Mouse (Mus musculus) hindbrain, postnatal 0 days (tissue): ENCODE measurements around the gene Pdxp. TPM values are rescaled to one million over a fixed set of nuclear protein-coding genes. Genes with fewer than 3 reads are reported as not detected.

Experiments used
- ATAC-seq: fragments of 200-750 bp; cut with Nextera tagmentation; 2 replicates; pipeline ENCODE4 v1.8.0; 2017; ENCODE audit warnings: mild to moderate bottlenecking, moderate TSS enrichment, moderate library complexity
- DNase-seq: peaks from one replicate; pipeline ENCODE4 v3.0.0-alpha.2; 2015; ENCODE audit warnings: low spot score
- H3K27ac ChIP-seq: fragments of 300-500 bp; sonication (generic); 2 replicates; pipeline ENCODE4 v1.5.1; 2014; ENCODE audit warnings: mild to moderate bottlenecking
- H3K27me3 ChIP-seq: fragments of 300-500 bp; sonication (generic); 2 replicates; pipeline ENCODE4 v1.6.1; 2014; ENCODE audit warnings: low read length, mixed read lengths; ENCODE audit not compliant: insufficient read depth
- H3K36me3 ChIP-seq: fragments of 300-500 bp; sonication (generic); 2 replicates; pipeline ENCODE4 v1.6.1; 2014; ENCODE audit warnings: low read length, mixed read lengths; ENCODE audit not compliant: insufficient read depth
- H3K4me1 ChIP-seq: fragments of 300-500 bp; sonication (generic); 2 replicates; pipeline ENCODE4 v1.6.1; 2014; ENCODE audit warnings: antibody characterized with exemption, low read length, mixed read lengths; ENCODE audit not compliant: insufficient read depth
- H3K4me2 ChIP-seq: fragments of 300-500 bp; sonication (generic); 2 replicates; pipeline ENCODE4 v1.6.1; 2014; ENCODE audit warnings: low read depth, mild to moderate bottlenecking, low read length, moderate library complexity, mixed read lengths
- H3K4me3 ChIP-seq: fragments of 300-500 bp; sonication (generic); 2 replicates; pipeline ENCODE4 v1.5.1; 2014; ENCODE audit warnings: low read length
- H3K9ac ChIP-seq: fragments of 300-500 bp; sonication (generic); replicated peaks from 2 replicates; pipeline ENCODE4 v1.6.1; 2014; ENCODE audit warnings: mild to moderate bottlenecking, low read length, moderate library complexity, mixed read lengths
- H3K9me3 ChIP-seq: fragments of 300-500 bp; sonication (generic); 2 replicates; pipeline ENCODE4 v1.6.1; 2016; ENCODE audit warnings: low read length, mixed read lengths
- CTCF ChIP-seq: IDR thresholded peaks from 2 replicates; pipeline ENCODE4 v1.5.1; 2016; ENCODE audit warnings: antibody characterized with exemption, control low read depth, low read depth
- WGBS: fragments of 180-500 bp; shearing (Covaris S2); extraction: QIAGEN DNeasy Blood & Tissue Kit; methylation state at CpG from one replicate; pipeline ENCODE4 v1.1.7; 2014; 5-methylcytosine and 5-hydroxymethylcytosine counted together
- polyA plus RNA-seq: library from polyadenylated mRNA; unstranded; fragments of >200 nt; fragmentation: Nextera tagmentation; extraction: Ambion mirVana; gene quantifications from 2 replicates; pipeline ENCODE4 v1.2.1, GENCODE M21; 2015
- total RNA-seq: library from RNA; depleted of rRNA; stranded (reverse); fragments of >200 nt; gene quantifications from 2 replicates; pipeline ENCODE4 v1.2.3, GENCODE M21; 2014

Gene Pdxp
- total and polyA plus RNA-seq, 2 experiments from 2014 or later = 141 to 300 TPM

DNA sequence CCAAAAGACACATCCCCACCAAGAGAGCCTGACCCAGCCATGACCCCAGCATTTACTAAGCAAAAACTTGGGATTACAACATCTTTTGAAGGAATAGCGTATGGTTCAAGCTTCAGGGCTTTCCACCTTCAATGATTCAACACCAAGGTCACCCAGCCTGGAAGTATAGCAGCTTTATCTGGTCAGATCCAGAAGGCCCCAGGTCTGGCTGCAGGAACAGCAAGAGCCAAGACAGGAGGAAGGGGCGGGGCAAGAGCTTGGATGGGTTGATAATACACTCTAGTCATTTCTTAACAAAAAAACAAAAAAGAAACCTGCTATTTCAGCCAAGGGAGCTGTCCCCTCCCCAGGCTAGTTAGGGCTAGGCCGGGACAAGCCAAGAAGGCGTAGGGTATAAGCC, 16.2 kb upstream of the Pdxp start:
- ATAC-seq (no peak), DNase-seq (no peak)
- no peaks in the 10 kb centered on the region for H3K9me3 ChIP-seq
- peaks cover 10% of the 10 kb centered on the region; the same call in 1 of the 2 replicates for H3K36me3 ChIP-seq
- H3K9ac ChIP-seq = no peak overlapping the region
- TF ChIP-seq CTCF = no peak
- peaks cover 10% of the 10 kb centered on the region; the same call in 1 of the 2 replicates for H3K4me1 ChIP-seq
- no peak overlapping the region for H3K4me3 ChIP-seq
- 0 out of 2 replicates have a peak, but pooled peaks cover 3% of the 10 kb centered on the region for H3K27me3 ChIP-seq
- no peak overlapping the region for H3K4me2 ChIP-seq
- no peak overlapping the region for H3K27ac ChIP-seq
- WGBS = 93% methylated on average over 4 of the region's 4 CpGs

DNA sequence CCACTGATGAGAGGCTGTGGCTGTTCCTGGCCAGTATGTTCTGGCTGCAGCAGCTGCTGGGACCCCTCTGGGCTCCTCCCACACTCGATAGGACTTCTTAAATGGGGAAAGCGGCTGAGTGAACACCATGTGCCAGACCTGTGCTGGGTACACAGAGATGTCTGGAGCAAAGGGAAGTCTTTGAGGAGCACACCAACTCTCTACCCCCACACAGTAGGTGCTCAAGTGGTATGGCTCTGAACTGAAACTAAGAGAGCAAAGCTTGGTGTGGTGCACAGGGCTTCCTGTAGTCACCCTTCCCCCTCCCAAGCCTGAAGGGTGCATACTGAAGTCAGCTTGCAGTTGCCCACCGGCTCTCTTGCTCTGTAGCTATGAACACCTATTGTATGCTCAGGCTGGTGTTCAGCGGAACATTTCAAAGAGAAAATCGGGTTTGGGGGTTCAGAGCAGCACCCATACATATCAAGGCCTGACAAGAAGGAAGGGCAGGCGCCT, 15.2 kb upstream of the Pdxp start:
- Histone ChIP-seq H3K36me3 (no peaks in the 10 kb centered on the region), H3K4me1 (peaks cover 10% of the 10 kb centered on the region; the same call in 1 of the 2 replicates), H3K9me3 (no peaks in the 10 kb centered on the region), H3K4me3 (no peak overlapping the region), H3K27me3 (0 out of 2 replicates have a peak, but pooled peaks cover 3% of the 10 kb centered on the region), H3K27ac (no peak overlapping the region), H3K9ac (no peak overlapping the region), H3K4me2 (no peak overlapping the region)
- DNase-seq = no peak
- no peak for ATAC-seq
- 49% methylated on average over 6 of the region's 6 CpGs for WGBS
- no peak for TF ChIP-seq CTCF

DNA sequence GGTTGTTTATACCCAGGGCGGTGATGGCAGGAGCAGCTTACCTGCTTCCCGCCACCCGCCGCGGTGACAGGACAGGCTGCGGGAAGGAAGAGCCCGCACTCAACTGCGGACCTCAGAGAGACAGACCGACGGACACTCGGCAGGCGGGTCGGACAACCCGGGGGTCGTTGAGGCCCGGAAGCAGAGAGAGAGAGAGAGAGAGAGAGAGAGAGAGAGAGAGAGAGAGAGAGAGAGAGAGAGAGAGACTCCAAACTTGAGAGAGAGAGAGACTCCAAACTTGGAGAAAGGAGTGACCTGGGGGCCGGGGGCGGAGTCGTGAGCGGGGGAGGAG, 14.3 kb upstream of the Pdxp start, which contains the start of gene Gm49510:
Gm49510 (plus strand) TSS at position 259 of the 331 bp plus-strand sequence.
- no peaks in the 10 kb centered on the region for H3K36me3 ChIP-seq
- peak within 1 kb of the TSS; percentile 20; the same call in 1 of the 2 replicates for H3K27ac ChIP-seq
- peaks cover 10% of the 10 kb centered on the region; the same call in 1 of the 2 replicates for H3K4me1 ChIP-seq
- ATAC-seq (no peak), DNase-seq (no peak)
- H3K9ac ChIP-seq = peak within 1 kb of the TSS; percentile 37
- 3% methylated on average over 20 of the region's 20 CpGs for WGBS
- 0 out of 2 replicates have a peak, but pooled peaks cover 3% of the 10 kb centered on the region for H3K27me3 ChIP-seq
- H3K9me3 ChIP-seq = no peaks in the 10 kb centered on the region
- H3K4me2 ChIP-seq = peak within 1 kb of the TSS; percentile 67
- TF ChIP-seq CTCF = no peak
- peak within 1 kb of the TSS; percentile 39 for H3K4me3 ChIP-seq

DNA sequence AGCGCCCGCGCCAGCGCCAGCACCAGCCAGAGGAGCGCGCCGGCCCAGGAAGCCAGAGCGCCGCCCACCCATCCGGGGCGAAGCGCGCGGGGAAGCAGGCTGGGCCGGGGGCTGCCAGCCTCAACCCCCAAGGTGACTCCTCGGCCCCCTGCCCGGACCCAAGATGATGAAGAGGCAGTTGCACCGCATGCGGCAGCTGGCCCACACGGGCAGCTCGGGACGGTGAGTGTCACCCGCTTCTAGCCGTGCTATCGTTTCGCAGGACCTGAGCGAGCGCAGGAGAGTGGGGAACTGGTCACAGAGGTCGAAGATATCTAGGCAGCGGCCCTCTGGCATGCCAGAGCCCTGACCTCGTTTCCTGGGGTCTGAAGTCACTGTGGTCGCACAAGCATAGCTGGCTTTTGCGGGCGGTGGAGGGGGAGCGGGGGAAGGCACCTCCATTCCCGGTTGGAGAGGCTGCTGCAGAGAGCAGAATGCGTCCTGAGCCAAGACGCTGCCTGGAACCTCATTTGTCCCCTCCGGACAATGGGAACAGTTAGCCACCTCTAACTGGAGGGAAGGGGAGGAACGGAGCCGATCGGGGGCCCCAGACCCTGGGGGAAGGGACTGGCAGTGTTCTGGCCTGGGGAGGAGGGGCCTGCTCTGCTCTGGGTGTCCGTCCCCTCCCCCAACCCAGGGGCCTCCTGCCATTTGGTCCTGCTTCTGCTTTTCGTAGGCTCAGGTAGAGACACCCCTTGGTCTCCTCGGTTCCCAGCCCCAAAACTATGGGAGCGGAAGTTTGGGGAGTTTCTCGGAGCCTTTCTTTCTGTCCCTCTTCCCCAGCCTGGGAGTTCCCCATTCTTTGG, 13.8 kb upstream of the Pdxp start, which contains the start of gene Sh3bp1:
Sh3bp1 (plus strand) TSS at position 29 of the 845 bp plus-strand sequence.
- H3K4me3 ChIP-seq = peak within 1 kb of the TSS; percentile 39
- ATAC-seq = no peak
- peak; percentile 57 for DNase-seq
- H3K9ac ChIP-seq = peak within 1 kb of the TSS; percentile 37
- H3K36me3 ChIP-seq = no peaks in the 10 kb centered on the region
- WGBS = 2% methylated on average over 44 of the region's 47 CpGs
- H3K9me3 ChIP-seq = no peaks in the 10 kb centered on the region
- H3K27ac ChIP-seq = peak within 1 kb of the TSS; percentile 20; the same call in 1 of the 2 replicates
- 0 out of 2 replicates have a peak, but pooled peaks cover 3% of the 10 kb centered on the region for H3K27me3 ChIP-seq
- peaks cover 10% of the 10 kb centered on the region; the same call in 1 of the 2 replicates for H3K4me1 ChIP-seq
- no peak for TF ChIP-seq CTCF
- peak within 1 kb of the TSS; percentile 67 for H3K4me2 ChIP-seq

DNA sequence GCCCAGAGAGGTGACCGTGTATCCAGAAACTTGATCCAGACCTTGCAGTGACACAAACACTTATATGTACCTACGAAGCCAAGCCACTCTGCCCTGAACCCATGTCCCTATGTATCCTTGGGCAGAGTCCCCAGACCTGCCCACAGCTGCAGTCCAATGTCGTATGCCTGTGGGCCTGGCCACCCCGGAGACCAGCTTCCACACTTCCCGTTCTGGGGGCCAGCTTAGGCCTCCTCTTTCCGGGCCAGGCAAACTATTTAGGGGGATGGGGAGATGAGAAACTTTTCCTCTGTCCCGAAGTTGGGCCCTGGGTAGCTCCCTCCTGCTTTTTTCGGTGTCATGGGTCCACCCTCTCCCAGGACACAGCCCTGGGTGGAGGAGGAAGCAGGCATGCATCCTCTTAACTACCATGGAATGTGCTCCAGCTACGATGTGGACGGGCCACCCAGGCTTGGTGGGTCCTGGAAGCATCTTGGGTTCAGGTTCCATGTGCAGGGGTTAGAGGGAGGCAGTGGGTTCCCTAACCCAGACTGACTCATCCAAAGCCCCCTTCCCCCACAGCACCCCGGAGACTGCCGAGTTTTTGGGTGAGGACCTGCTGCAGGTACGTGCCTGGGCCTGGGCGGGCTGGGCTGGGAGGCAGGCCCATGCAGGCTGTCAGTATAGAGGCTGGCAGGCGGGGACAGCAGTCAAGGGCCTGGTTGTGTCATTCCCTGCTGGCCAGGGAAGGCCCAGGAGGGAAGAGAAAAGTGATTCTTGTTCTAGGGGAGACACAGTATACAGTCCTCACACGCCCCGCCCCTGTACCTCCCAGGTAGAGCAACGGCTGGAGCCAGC, 12.9 kb upstream of the Pdxp start:
- peaks cover 10% of the 10 kb centered on the region; the same call in 1 of the 2 replicates for H3K4me1 ChIP-seq
- 0 out of 2 replicates have a peak, but pooled peaks cover 3% of the 10 kb centered on the region for H3K27me3 ChIP-seq
- TF ChIP-seq CTCF = no peak
- peak overlapping the region; percentile 67 for H3K4me2 ChIP-seq
- ATAC-seq (no peak), DNase-seq (no peak)
- peak overlapping the region; percentile 39 for H3K4me3 ChIP-seq
- H3K27ac ChIP-seq = no peak overlapping the region
- H3K9ac ChIP-seq = peak overlapping the region; percentile 37; the same call in 1 of the 2 replicates
- no peaks in the 10 kb centered on the region for H3K9me3 ChIP-seq
- 35% methylated on average over 18 of the region's 18 CpGs for WGBS
- H3K36me3 ChIP-seq = no peaks in the 10 kb centered on the region

DNA sequence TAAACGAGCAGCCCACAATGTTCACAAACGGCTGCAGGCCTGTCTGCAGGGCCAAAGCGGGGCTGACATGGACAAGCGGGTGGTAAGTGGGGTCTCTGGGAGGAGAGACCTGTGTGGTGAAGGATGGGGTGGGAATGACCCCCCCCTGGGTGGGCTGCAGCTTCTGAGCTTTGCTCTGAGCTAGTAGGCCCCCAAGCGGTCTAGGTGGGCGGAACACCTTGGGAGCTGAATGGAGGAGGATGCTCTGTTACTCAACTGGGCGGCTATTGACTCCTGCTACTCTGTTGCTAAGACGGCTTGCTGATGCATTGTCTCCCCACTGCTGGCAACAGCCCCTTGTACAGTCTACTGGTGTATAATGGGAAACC, 12.3 kb upstream of the Pdxp start:
- H3K4me2 ChIP-seq = no peak overlapping the region
- no peak for ATAC-seq

More for the DNA sequence above, 12.3 kb upstream of the Pdxp start:
- WGBS = 46% methylated on average over 8 of the region's 8 CpGs
- no peak overlapping the region for H3K27ac ChIP-seq
- 0 out of 2 replicates have a peak, but pooled peaks cover 3% of the 10 kb centered on the region for H3K27me3 ChIP-seq
- no peak overlapping the region for H3K9ac ChIP-seq
- H3K36me3 ChIP-seq = no peaks in the 10 kb centered on the region
- peaks cover 10% of the 10 kb centered on the region; the same call in 1 of the 2 replicates for H3K4me1 ChIP-seq
- H3K9me3 ChIP-seq = no peaks in the 10 kb centered on the region
- H3K4me3 ChIP-seq = no peak overlapping the region
- DNase-seq = no peak
- TF ChIP-seq CTCF = peak; percentile 33; the same call in 1 of the 2 replicates
